Mouse (Mus musculus): ENCODE measurements around the gene Prrt4.

GRCm38 (mm10) chr6:29187936-29188335 lies 8.6 kb upstream of the Prrt4 start:
- TF ChIP-seq GATA1 (IDR thresholded peaks at IDR 0.05; ENCODE audit: low read length) = no peak
- no peak for TF ChIP-seq TAL1 (IDR thresholded peaks at IDR 0.05; ENCODE audit: low read length)
